Mouse (Mus musculus) adrenal gland (tissue): ENCODE results near the gene Olfr1349.
"Not testable (repeated sequence)": the region's sequence is repeated elsewhere in the genome, so short reads cannot be mapped to it uniquely, and the experiment has no call there.

ENCODE experiments used
- intact Hi-C: fragments of 180-260 bp; cut with DNase I; formaldehyde crosslinking; loops from one replicate; pipeline ENCODE4 v1.15.1; 2025
- long read RNA-seq, 2 experiments: library from polyadenylated mRNA; unstranded; transcript quantifications; one replicate each; pipeline ENCODE4 v2.0.0; 2020; ENCODE audit warnings: borderline replicate concordance in 1 of 2; ENCODE audit not compliant: insufficient replicate concordance in 1 of 2

The Olfr1349 gene
- long read RNA-seq, experiment 1: 0 reads
- long read RNA-seq, experiment 2: 0 reads

- intact Hi-C loops: no loop called here
Measured at GRCm38 (mm10) chr7:6522850-6523249, at the start of gene Olfr1349. TSS of gene Olfr1349 (minus strand) at chr7:6522950.

DNA sequence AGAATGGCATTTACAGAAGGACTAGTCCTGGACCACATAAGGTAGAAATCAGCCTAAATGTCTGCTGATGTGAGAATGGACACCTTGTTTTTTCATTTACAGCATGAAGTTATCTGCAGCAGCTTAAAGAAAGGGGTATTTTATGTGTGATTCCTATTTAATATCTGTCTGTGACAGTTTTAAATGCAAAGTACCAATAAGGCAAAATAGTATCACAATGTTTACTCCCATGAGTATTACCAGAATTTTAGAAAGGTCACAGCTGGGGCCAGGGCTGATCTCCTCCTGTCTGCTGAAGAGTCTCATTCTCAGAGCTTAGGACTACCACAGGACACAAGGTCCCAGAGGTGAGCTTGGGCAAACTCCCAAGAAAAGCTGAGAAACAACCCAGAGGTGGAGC is 41.8 kb upstream of the Olfr1349 start, which contains the start of gene Olfr1350:
Olfr1350 (plus strand) TSS at position 301 of the 400 bp plus-strand sequence.
- intact Hi-C loops: no loop called here

- intact Hi-C loops: no loop called here
Measured at GRCm38 (mm10) chr7:6526141-6526540, 3.4 kb upstream of the Olfr1349 start.

GRCm38 (mm10) chr7:6525001-6525400 is 2.3 kb upstream of the Olfr1349 start:
- intact Hi-C loops: no loop called here

DNA sequence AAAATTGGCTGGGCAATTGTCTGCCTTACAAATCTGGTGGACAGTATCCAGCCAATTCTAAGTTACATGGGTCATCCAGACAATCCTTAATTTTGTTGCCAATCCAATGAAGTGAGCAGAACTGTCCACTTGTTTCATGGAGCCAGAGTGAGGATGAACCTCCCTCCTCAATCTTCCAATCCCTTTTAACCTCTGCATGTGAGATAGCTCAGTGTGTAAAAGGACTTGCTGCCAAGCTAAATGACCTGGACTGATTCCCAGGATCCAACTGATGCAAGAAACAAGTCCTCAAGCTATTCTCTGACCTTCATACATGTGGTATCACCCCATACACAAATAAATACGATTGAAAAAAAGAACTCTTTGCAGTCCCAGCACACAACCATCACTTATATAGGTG is 1.1 kb downstream of the Olfr1349 start:
- intact Hi-C loops: no loop called here

DNA sequence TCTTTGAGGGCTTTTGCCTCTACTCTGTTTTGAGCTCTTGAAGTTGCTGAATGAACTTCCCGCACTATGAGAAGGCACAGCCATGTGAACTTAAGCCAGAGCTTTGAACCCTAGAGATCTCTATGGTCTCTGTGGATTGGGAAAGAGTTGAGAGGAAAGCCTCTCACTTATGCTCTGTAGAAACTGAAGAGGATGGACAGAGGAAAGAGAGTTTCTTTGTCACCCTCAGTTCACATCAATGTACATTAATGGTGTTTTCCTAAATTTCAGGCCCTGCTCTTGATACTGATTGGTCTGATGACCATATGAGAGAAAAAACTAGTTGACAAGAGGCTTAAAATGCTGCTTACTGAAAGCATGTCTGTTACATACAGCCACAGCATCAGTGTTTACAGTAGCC is 14.1 kb downstream of the Olfr1349 start, which contains the start of gene Olfr1348:
Olfr1348 (minus strand) TSS at position 101 of the 400 bp plus-strand sequence.
- intact Hi-C loops: no loop called here

DNA sequence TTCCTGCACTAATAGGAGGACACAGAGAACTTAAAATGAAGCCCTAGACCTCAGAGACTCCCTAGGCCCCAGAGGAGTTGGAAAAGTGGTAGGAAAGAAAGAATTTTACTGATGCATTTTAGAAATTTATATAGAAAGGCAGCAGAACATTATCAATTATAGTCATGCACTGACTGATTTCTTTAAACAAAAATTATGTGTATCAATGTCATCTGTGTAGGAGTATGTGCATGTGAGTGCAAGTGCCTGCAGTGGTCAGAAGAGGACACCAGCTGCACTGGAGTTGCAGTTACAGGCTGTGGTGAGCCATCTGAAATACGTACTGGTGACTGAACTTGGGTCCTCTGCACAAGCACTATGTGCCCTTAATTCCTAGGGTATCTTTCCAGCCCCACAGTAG is 23.1 kb downstream of the Olfr1349 start, which contains the start of gene Olfr1347:
Olfr1347 (minus strand) TSS at position 101 of the 400 bp plus-strand sequence.
- intact Hi-C loops: no loop called here

DNA sequence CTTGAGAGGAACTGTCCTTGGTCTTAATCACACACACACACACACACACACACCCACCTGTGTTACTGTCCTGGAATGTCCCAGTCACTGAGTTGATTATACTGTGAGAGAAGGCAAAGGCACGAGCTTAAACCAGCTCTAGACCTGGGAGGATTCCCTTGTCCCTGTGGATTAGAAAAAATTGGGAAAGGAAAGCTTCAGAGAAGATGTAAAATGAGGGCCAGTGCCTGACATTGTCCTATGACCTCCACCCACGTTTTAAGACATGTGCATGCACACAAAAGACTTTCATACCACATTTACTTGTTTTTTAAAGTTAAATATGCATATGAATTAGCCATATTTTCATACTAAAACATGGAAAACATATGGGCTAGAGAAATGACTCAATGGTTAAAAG is 35.9 kb downstream of the Olfr1349 start, which contains the start of gene Olfr5:
Olfr5 (minus strand) TSS at position 101 of the 400 bp plus-strand sequence.
- intact Hi-C loops: no loop called here

GRCm38 (mm10) chr7:6477633-6478032 is 45.1 kb downstream of the Olfr1349 start:
- intact Hi-C loops: not testable (repeated sequence)

- intact Hi-C loops: no loop called here
Measured at GRCm38 (mm10) chr7:6466951-6467350, 55.8 kb downstream of the Olfr1349 start, which contains the start of gene Olfr1346. TSS of gene Olfr1346 (plus strand) at chr7:6467101.
